8 mouse cellular contexts compared by ENCODE assay signal in the genomic region with DNA sequence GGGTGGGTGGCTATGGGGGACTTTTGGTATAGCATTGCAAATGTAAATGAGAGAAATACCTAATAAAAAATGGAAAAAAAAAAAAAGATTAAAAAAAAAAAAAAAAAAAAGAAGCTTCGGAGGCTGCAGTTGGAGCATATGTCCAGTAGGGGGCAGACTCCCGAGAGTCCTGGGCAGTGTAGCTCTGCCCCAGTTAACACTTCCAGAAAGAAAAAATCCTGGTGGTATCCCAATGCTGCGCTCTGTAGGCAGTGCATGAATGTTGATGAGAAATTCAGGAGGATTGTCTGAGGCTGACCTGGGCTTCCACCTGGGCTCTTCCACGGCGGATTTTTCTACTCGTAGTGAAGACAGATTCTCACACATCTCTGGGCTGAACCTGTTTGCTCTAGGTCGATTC. TPM values are rescaled to one million over a fixed set of nuclear protein-coding genes. Genes with fewer than 3 reads are reported as not detected.
DNase-seq lines count a peak whose midpoint lies in the region; ATAC-seq and TF ChIP-seq lines count a peak whose summit lies in the region.
"Had no signal": no experiment of that assay in that cellular context is flagged by ENCODE, and none has a peak within 500 bp of the region (broad histone marks: within the 10 kb centered on the region; RNA-seq: fewer than 3 reads in every experiment).

No protein-coding gene starts in this region.

- WGBS in intestine, postnatal 0 days: 45% methylated on average over 7 of the region's 7 CpGs
- 51% methylated on average over 7 of the region's 7 CpGs for WGBS in intestine, embryonic 16.5 days
- WGBS in thymus, adult 2 months: 58% methylated on average over 7 of the region's 7 CpGs
- WGBS in forebrain, postnatal 0 days: 34% methylated on average over 7 of the region's 7 CpGs

- H3K9me3 ChIP-seq in intestine, postnatal 0 days (ENCODE audit: control insufficient read depth): no peaks in the 10 kb centered on the region
- H3K9me3 ChIP-seq in intestine, embryonic 16.5 days (ENCODE audit: control insufficient read depth, low read length): no peaks in the 10 kb centered on the region
- H3K9me3 ChIP-seq in forebrain, postnatal 0 days (ENCODE audit: low read length): no peaks in the 10 kb centered on the region
- H3K9me3 ChIP-seq: megakaryocyte, embryonic 14.5 days had no signal

- no peaks in the 10 kb centered on the region for H3K27me3 ChIP-seq in intestine, postnatal 0 days (replicated peaks; ENCODE audit: control insufficient read depth, insufficient read depth, low read length)
- no peaks in the 10 kb centered on the region for H3K27me3 ChIP-seq in intestine, embryonic 16.5 days (replicated peaks; ENCODE audit: control insufficient read depth, insufficient read depth, low read length)
- no peaks in the 10 kb centered on the region; the same call in 1 of the 2 replicates for H3K27me3 ChIP-seq in thymus, adult 2 months (ENCODE audit: control insufficient read depth, insufficient read depth, low read length)
- no peaks in the 10 kb centered on the region for H3K27me3 ChIP-seq in forebrain, postnatal 0 days (ENCODE audit: insufficient read depth, low read length)

- H3K4me2 ChIP-seq in intestine, postnatal 0 days (replicated peaks; ENCODE audit: low read depth): no peak overlapping the region
- H3K4me2 ChIP-seq in intestine, embryonic 16.5 days (ENCODE audit: low read depth, low read length): no peak overlapping the region
- H3K4me2 ChIP-seq in forebrain, postnatal 0 days (ENCODE audit: low read depth): no peak overlapping the region

- no peak overlapping the region for H3K4me3 ChIP-seq in intestine, postnatal 0 days (ENCODE audit: low read depth, low read length)
- H3K4me3 ChIP-seq in intestine, embryonic 16.5 days (ENCODE audit: low read length): no peak overlapping the region
- no peak overlapping the region for H3K4me3 ChIP-seq in thymus, adult 2 months (ENCODE audit: control insufficient read depth, insufficient read depth, low read length)
- H3K4me3 ChIP-seq in forebrain, postnatal 0 days (ENCODE audit: low read depth, low read length): no peak overlapping the region
- H3K4me3 ChIP-seq: megakaryocyte, embryonic 14.5 days had no signal

- no peaks in the 10 kb centered on the region for H3K4me1 ChIP-seq in intestine, postnatal 0 days (replicated peaks; ENCODE audit: control insufficient read depth, insufficient read depth, low read length)
- H3K4me1 ChIP-seq in intestine, embryonic 16.5 days (ENCODE audit: control insufficient read depth, insufficient read depth, low read length): no peaks in the 10 kb centered on the region
- peaks cover 17% of the 10 kb centered on the region for H3K4me1 ChIP-seq in thymus, adult 2 months (replicated peaks; ENCODE audit: control insufficient read depth, insufficient read depth, low read length)
- H3K4me1 ChIP-seq in forebrain, postnatal 0 days (ENCODE audit: insufficient read depth): no peaks in the 10 kb centered on the region

- intact Hi-C loops in left cerebral cortex, postnatal 36 days (cut with DNase I): loop anchor here (10.0 kb wide), 1 partner anchor 311 kb away; no protein-coding TSS in a partner anchor

- H3K9ac ChIP-seq in intestine, postnatal 0 days (ENCODE audit: low read depth, low read length): no peak overlapping the region
- no peak overlapping the region for H3K9ac ChIP-seq in intestine, embryonic 16.5 days (ENCODE audit: low read depth, low read length)
- no peak overlapping the region for H3K9ac ChIP-seq in forebrain, postnatal 0 days

- TF ChIP-seq POLR2A in thymus, adult 2 months (IDR thresholded peaks at IDR 0.05; ENCODE audit: control insufficient read depth, extremely low read depth, insufficient read depth, low read length, poor library complexity): no peak

- ATAC-seq in intestine, postnatal 0 days: no peak
- no peak for ATAC-seq in intestine, embryonic 16.5 days
- ATAC-seq in forebrain, postnatal 0 days: no peak; the same call in 1 of the 2 replicates
- no peak for ATAC-seq in erythroid progenitor cell, adult 5-6 weeks (replicated peaks; ENCODE audit: low FRiP score, poor library complexity, severe bottlenecking)

- TF ChIP-seq CTCF in intestine, postnatal 0 days (IDR thresholded peaks at IDR 0.05; ENCODE audit: low read depth): peak; percentile 60
- peak; percentile 28; the same call in 1 of the 2 replicates for TF ChIP-seq CTCF in thymus, adult 2 months (IDR thresholded peaks at IDR 0.05; ENCODE audit: borderline replicate concordance, control insufficient read depth, extremely low read depth, insufficient read depth, low read length, poor library complexity)
- TF ChIP-seq CTCF in forebrain, postnatal 0 days (IDR thresholded peaks at IDR 0.05; ENCODE audit: low read depth): peak; percentile 52

- H3K36me3 ChIP-seq in intestine, postnatal 0 days (ENCODE audit: control insufficient read depth, insufficient read depth): no peaks in the 10 kb centered on the region
- no peaks in the 10 kb centered on the region for H3K36me3 ChIP-seq in intestine, embryonic 16.5 days (ENCODE audit: control insufficient read depth, insufficient read depth, low read length)
- H3K36me3 ChIP-seq in thymus, adult 2 months (ENCODE audit: control insufficient read depth, insufficient read depth, low read length): no peaks in the 10 kb centered on the region
- H3K36me3 ChIP-seq in forebrain, postnatal 0 days (ENCODE audit: insufficient read depth): no peaks in the 10 kb centered on the region

- H3K27ac ChIP-seq in intestine, postnatal 0 days (ENCODE audit: low read depth, low read length): no peak overlapping the region
- no peak overlapping the region for H3K27ac ChIP-seq in intestine, embryonic 16.5 days (ENCODE audit: low read length)
- H3K27ac ChIP-seq in thymus, adult 2 months (ENCODE audit: control insufficient read depth, insufficient read depth, low read length): no peak overlapping the region
- no peak overlapping the region for H3K27ac ChIP-seq in forebrain, postnatal 0 days (ENCODE audit: low read depth, low read length)

- DNase-seq in thymus, adult 2 months: peak; percentile 47
- DNase-seq in thymus, postnatal 0 days (ENCODE audit: low spot score): no peak
- no peak for DNase-seq in forebrain, postnatal 0 days
- DNase-seq in left cerebral cortex, postnatal 36 days (ENCODE audit: low spot score in 2 of 2): no peak

RNA-seq across cellular contexts. Expression of a gene that starts 42.7 kb away (rescaled TPM):
- 6.0 and 6.1 TPM in 2 replicates for polyA plus RNA-seq in intestine, postnatal 0 days (2015; fragmentation: Nextera tagmentation; extraction: Ambion mirVana)
- polyA plus RNA-seq in intestine, embryonic 16.5 days (2015; fragmentation: Nextera tagmentation; extraction: Ambion mirVana): 10.1 and 10.3 TPM in 2 replicates
- 28.5 and 33.9 TPM in 2 replicates for polyA plus RNA-seq in thymus, adult 2 months (2012; rRNA removed)
- polyA plus RNA-seq in thymus, postnatal 0 days (2015; fragmentation: Nextera tagmentation; extraction: Ambion mirVana): 50.6 and 53.5 TPM in 2 replicates
- total RNA-seq in forebrain, postnatal 0 days (2014; rRNA removed): 6.2 and 7.0 TPM in 2 replicates
- 5.7 and 6.8 TPM in 2 replicates for polyA plus RNA-seq in forebrain, postnatal 0 days (2015; fragmentation: Nextera tagmentation; extraction: Ambion mirVana)
- total RNA-seq in erythroid progenitor cell, adult 5-6 weeks (2015; ENCODE audit: low replicate concordance): 26.7 and 27.2 TPM in 2 replicates
- total RNA-seq in erythroid progenitor cell, adult 5-6 weeks (2017; ENCODE audit: low replicate concordance): 13.4 and 16.0 TPM in 2 replicates
- total RNA-seq in left cerebral cortex, postnatal 36 days (2021): 1 to 10 TPM; 5.5 to 7.3 TPM

RNA-seq across cellular contexts. Expression of a gene that starts 50.7 kb away (rescaled TPM):
- polyA plus RNA-seq in intestine, postnatal 0 days (2015; fragmentation: Nextera tagmentation; extraction: Ambion mirVana): 13.3 and 13.6 TPM in 2 replicates
- polyA plus RNA-seq in intestine, embryonic 16.5 days (2015; fragmentation: Nextera tagmentation; extraction: Ambion mirVana): 33.0 and 33.9 TPM in 2 replicates
- polyA plus RNA-seq in thymus, adult 2 months (2012; rRNA removed): 272 and 400 TPM in 2 replicates
- polyA plus RNA-seq in thymus, postnatal 0 days (2015; fragmentation: Nextera tagmentation; extraction: Ambion mirVana): 324 and 355 TPM in 2 replicates
- total RNA-seq in forebrain, postnatal 0 days (2014; rRNA removed): 17.2 and 21.2 TPM in 2 replicates
- 9.6 and 12.3 TPM in 2 replicates for polyA plus RNA-seq in forebrain, postnatal 0 days (2015; fragmentation: Nextera tagmentation; extraction: Ambion mirVana)
- total RNA-seq in erythroid progenitor cell, adult 5-6 weeks (2015; ENCODE audit: low replicate concordance): 9.0 and 23.1 TPM in 2 replicates
- total RNA-seq in erythroid progenitor cell, adult 5-6 weeks (2017; ENCODE audit: low replicate concordance): 17.5 and 22.3 TPM in 2 replicates
- total RNA-seq in left cerebral cortex, postnatal 36 days (2021): 10 to 100 TPM; 11.5 to 11.6 TPM
